Mouse (Mus musculus): ENCODE results near the gene Dnttip2. TPM values are rescaled to one million over a fixed set of nuclear protein-coding genes. Genes with fewer than 3 reads are reported as not detected.
"Not testable (repeated sequence)": the region's sequence is repeated elsewhere in the genome, so short reads cannot be mapped to it uniquely, and the experiment has no call there.

The Dnttip2 gene
- total RNA-seq, 1 experiment from 2014 or later, result 151 TPM

GRCm38 (mm10) chr3:122287195-122287594, 13.0 kb downstream of the Dnttip2 start:
- no peak for ATAC-seq (replicated peaks; ENCODE audit: insufficient number of reproducible peaks, low FRiP score, low TSS enrichment, poor library complexity, severe bottlenecking)

GRCm38 (mm10) chr3:122288613-122289195, 14.5 kb downstream of the Dnttip2 start:
- no peak for ATAC-seq (replicated peaks; ENCODE audit: insufficient number of reproducible peaks, low FRiP score, low TSS enrichment, poor library complexity, severe bottlenecking)

DNA sequence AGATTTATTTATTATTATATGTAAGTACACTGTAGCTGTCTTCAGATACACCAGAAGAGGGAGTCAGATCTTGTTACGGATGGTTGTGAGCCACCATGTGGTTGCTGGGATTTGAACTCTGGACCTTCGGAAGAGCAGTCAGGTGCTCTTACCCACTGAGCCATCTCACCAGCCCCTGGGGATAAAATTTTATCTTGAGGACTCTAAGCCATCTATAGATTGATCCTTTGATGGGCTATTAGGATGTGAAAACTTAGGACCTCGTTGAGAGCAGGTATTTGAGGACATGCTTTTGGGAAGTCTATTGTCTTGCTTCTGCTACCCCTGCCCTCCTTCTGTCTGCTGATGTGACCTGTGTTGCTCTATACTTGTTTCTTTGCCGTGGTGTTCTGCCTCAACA, 15.2 kb downstream of the Dnttip2 start:
- ATAC-seq (replicated peaks; ENCODE audit: insufficient number of reproducible peaks, low FRiP score, low TSS enrichment, poor library complexity, severe bottlenecking), result not testable (repeated sequence)

- ATAC-seq (replicated peaks; ENCODE audit: insufficient number of reproducible peaks, low FRiP score, low TSS enrichment, poor library complexity, severe bottlenecking), result peak; percentile 72
Observed at GRCm38 (mm10) chr3:122290696-122291095, 16.5 kb downstream of the Dnttip2 start.

DNA sequence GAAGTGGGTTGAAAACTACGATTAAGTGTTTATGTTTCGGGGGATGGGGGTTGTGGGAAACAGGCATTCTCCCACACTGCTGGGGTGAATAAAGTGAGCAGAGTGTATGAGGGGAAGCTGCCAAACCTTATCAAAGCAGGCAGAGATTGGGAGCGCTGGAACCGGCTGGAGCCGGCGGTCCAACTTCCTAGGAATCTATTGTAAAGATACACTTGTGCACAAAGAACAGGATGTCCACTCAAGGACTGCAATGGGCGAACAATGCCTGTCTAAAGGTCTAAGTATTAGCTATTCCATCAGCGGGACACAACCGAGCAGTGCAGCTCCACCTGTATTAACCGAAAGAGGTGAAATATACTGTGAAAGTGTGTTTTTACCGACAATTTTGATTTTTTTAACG, 17.6 kb downstream of the Dnttip2 start:
- no peak for ATAC-seq (replicated peaks; ENCODE audit: insufficient number of reproducible peaks, low FRiP score, low TSS enrichment, poor library complexity, severe bottlenecking)

- ATAC-seq (replicated peaks; ENCODE audit: insufficient number of reproducible peaks, low FRiP score, low TSS enrichment, poor library complexity, severe bottlenecking), result peak; percentile 54
Observed at GRCm38 (mm10) chr3:122292300-122293222, 18.4 kb downstream of the Dnttip2 start.

DNA sequence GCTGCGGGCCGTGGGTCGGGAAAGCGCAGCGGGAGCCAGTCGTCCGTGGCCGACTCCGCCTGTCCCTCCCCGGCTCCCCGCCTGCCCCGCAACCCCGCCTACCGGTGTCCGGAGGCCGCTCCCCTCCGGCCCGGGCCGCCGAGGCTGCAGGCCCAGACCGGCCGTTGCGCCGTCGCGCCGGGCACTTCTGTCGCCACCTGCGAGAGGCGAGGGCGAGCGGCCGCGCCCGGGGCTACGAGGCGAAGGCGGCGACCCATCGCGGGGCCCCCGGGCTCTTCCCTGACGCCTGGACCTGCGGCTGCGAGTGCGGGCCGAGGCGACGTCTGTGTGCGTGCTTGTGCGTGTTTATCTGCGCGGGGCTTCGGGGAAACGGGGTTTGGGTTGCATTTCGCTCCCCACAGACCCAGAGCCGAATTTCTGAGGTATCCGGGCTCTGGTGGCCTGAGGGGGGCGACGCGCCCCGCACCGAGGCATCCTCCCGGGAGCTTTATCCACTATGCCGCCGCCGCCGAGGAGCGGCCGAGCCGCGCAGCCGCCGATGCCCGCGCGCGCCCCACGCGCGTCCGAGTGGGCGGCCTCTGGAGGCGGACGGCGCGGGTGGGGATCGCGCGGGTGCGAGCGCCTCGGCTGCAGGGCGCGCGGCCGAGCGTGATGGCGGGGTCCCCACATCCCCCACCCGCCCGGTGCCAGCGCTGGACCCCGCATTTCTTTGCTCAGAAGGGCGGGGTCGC, 19.2 kb downstream of the Dnttip2 start:
- no peak for ATAC-seq (replicated peaks; ENCODE audit: insufficient number of reproducible peaks, low FRiP score, low TSS enrichment, poor library complexity, severe bottlenecking)

DNA sequence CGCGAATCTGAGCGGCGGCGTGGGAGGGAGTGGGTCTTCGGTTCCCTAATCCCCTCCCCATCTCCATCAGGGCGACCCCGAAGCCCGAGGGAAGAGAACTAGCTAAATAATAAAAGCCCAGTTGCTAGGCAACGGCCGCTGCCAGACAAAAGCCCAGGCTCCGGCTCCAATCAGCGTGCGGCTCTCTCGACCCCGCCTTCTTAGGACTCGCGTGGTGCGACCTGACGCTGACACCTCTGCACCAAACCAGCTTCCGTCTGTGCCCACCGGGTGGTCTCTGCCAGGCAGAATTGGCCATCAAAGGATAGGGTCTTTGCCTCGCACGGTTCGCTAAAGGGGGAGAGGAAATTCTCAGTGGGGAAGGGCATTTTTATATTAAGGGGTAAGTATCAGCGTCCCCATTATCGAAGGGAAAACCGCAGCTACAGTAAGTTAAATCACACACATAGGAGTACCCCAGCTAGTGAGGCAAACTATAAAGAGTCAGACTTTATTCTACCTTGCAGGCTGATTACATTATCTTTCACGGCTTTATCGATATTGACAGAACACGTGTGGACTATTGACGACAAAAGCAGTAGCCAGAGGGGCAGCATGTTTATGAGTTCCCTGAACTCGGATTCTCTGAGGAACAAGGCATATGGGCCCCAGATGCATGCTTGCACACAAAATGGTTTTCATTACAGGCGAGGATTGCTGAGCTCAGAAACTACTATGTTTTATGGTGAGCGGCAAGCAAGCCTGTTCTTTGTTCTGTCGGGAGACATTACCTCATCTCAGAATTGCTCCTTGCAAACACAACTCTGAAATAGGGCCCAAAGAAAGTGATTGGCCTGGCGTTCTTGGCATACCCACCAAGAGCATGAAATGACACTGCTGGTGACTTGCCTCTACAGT, 20.0 kb downstream of the Dnttip2 start, which contains the start of gene Bcar3:
Bcar3 (plus strand) TSS at position 183 of the 897 bp plus-strand sequence.
- ATAC-seq (replicated peaks; ENCODE audit: insufficient number of reproducible peaks, low FRiP score, low TSS enrichment, poor library complexity, severe bottlenecking), result peak; percentile 53

DNA sequence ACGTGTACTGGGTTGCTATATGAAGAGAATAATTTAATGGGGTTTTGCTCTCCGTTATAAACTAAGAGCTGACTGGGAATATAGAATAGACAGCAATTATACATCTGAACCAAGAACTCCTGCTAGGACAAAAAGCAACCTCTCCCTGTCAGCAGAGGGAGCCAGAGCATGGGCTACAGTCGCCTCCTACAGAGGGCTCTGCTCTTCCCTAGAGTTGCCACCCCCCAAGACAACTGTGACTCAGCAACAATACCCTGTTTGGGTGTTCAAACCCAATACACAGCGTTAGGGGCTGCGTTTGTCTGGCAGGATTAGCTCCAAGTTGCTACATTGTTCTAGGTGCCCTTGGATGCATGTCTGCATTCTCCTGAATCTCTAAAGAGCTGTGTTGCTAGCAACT, 21.3 kb downstream of the Dnttip2 start:
- no peak for ATAC-seq (replicated peaks; ENCODE audit: insufficient number of reproducible peaks, low FRiP score, low TSS enrichment, poor library complexity, severe bottlenecking)

DNA sequence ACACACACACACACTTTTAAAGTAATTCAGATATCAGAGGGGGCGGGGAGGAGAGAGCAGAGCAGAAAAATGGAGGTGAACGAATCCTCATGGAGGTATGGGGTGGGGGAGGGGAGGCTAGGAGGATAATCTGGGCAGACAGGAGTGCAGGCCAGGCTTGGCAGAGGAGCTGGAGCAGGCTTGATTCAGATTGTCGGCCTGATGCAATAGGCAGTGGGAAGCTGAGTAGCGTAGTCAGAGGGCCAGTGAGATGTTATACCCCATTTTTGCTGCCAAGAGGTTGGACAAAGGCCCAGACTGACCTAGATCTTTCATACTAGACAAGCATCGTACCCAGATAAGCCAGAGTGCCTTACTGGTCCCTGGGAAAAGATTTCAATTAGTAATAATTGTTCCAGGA, 22.8 kb downstream of the Dnttip2 start:
- ATAC-seq (replicated peaks; ENCODE audit: insufficient number of reproducible peaks, low FRiP score, low TSS enrichment, poor library complexity, severe bottlenecking), result no peak

DNA sequence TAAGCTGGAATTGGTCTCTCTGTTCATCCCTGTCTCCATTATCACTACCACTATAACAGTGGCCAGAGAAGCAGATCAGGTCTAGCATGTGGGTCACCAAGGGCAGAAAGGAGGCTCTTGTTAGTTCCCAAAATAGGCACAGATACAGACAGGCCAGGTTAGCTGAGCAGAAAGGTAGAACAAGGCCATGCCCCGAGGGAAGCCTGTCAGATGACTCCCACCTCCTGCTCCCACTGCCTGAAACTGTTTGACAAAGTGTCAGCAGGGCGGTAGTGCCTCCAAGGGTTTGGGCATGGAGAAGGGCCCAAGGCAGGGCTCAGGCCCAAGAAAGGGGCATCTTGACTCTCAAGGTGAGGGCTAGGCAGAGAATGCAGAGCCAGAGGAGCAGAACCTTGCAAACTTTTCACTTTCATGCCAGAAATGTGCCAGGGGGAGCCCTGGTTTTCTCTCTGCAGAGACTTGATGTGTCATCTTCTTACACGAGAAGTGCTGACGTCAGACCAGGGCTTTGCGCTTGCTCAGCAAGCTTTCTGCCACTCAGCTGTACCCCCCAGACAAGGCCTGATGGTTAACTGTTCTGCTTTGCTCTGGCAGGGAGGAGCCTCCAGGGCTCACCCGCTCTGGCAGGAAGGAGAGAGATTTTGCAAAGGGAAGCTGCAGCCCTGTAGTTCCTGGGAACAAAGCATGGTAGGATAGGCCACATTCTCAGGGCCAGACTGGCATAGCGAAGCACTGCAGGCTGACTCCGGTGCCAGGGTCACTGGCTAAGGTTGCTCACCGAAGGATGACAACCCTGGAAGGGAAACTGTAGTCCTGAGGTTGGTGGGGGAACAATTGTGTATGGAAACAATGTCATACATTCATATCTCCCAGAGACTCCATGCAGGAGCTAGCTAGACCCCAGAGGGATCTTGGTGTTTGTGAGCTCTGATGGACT, 27.1 kb downstream of the Dnttip2 start:
- no peak for ATAC-seq (replicated peaks; ENCODE audit: insufficient number of reproducible peaks, low FRiP score, low TSS enrichment, poor library complexity, severe bottlenecking)

- ATAC-seq (replicated peaks; ENCODE audit: insufficient number of reproducible peaks, low FRiP score, low TSS enrichment, poor library complexity, severe bottlenecking), result no peak
Observed at GRCm38 (mm10) chr3:122304560-122304959, 30.4 kb downstream of the Dnttip2 start.

DNA sequence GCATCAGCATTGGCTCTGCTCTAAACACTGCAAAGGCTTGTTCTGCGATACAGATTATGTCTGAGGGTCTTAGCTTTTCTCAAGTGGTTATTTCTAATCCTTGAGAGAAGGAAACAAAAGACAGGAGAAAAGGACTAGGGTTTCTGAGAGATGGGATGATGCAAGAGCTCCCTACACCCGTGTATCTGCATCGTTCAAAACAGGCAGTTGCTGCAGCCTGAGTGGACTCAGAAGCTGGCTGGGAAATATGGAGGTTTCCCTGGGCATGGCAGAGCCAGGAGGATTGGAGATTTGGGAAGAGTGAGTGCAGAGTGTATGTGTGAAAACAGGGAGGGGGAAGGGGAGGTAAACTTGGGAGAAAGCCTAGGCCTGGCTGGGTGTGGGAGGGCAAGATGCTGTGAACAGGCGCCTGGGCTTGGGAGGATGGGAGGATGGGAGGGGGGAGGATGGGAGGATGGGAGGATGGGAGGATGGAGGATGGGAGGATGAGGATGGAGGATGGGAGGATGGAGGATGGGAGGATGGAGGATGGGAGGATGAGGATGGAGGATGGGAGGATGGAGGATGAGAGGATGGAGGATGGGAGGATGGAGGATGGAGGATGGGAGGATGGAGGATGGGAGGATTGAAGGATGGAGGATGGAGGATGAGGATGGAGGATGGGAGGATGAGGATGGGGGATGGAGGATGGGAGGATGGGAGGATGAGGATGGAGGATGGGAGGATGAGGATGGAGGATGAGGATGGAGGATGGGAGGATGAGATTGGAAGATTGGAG, 33.9 kb downstream of the Dnttip2 start:
- peak; percentile 64 for ATAC-seq (replicated peaks; ENCODE audit: insufficient number of reproducible peaks, low FRiP score, low TSS enrichment, poor library complexity, severe bottlenecking)

DNA sequence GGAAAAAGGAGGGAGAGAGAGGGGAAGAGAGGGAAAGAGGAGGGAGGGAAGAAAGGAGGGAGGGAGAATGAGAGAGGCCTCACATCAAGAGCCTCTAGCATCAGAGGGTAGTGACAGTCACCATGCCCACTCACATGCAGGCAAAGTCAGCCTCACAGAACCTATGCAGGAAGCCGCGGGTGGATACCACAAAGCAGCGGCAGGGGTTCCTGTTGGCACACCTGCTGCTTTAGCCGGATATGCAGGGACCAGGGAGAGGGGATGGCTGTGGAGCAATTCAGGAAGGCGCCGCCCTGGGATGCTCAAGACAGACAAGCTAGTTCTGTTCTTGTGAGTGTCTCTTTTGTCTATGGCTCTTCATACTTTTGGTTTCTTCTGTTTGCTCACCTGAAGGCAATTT, 34.8 kb downstream of the Dnttip2 start:
- ATAC-seq (replicated peaks; ENCODE audit: insufficient number of reproducible peaks, low FRiP score, low TSS enrichment, poor library complexity, severe bottlenecking), result no peak

GRCm38 (mm10) chr3:122312078-122312477, 37.9 kb downstream of the Dnttip2 start:
- peak; percentile 63 for ATAC-seq (replicated peaks; ENCODE audit: insufficient number of reproducible peaks, low FRiP score, low TSS enrichment, poor library complexity, severe bottlenecking)

DNA sequence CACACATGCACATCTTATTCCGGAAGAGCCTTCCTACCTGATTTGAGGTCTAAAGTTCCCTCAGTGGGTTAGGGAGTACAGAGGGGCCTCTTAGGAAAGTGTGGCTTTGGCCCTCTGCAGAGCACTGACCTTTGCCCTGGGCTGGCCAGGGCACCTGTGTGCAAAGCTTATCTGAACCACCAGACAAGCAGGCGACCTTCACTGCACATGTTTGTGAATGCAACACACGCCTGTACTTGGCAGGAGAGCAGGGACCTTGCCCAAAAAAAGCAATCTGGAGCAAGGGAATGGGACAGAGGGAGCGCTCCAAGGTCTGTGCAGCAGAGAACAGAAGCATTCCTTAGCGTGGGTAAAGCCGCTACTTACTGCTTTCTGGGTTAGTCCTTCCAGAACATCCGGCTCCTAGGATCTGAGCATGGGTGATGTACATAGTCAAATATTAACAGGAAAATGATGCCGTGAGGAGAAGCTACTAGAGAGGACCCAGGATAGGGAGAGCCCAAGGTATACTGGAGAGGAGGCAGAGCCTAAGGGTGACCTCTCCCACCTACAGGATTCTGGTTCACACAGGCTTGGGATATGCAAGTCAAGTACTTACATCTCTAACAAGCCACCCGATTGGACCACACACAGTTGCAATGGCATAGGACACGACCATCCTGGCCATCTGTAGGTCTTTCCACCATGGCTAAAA, 38.9 kb downstream of the Dnttip2 start:
- no peak for ATAC-seq (replicated peaks; ENCODE audit: insufficient number of reproducible peaks, low FRiP score, low TSS enrichment, poor library complexity, severe bottlenecking)

Data from monocyte, adult 5-6 weeks (primary cell).